8 mouse cellular contexts compared by ENCODE assay signal in the genomic region with DNA sequence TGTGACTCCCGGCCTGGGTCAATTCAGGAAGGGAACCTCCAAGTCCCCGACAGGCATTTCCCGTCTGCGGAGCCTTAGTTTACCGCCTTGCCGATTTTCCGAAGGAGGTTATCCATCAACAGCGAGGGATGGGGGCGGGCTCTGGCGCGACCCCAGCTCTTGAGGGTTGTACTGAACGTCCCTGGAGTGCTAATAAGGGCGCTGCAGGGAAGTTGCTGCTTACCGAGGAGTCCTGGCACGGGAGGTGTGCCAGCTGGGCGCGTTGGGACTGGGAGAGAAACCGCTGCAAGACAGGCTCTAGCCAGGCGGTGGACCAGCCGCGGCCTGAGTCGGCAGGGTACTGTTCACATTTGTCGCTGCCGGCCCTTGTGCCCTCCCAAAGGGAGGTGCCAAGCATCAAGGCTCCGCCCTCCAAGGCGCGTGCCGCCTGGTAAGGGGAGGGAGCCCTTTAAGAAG. TPM values are rescaled to one million over a fixed set of nuclear protein-coding genes. Genes with fewer than 3 reads are reported as not detected.
DNase-seq lines count a peak whose midpoint lies in the region; ATAC-seq and TF ChIP-seq lines count a peak whose summit lies in the region.

No protein-coding gene starts in this region.

- H3K9ac ChIP-seq in ES-E14 (ENCODE audit: insufficient read depth, low read depth, low read length, poor library complexity, severe bottlenecking) = peak overlapping the region; percentile 86
- peak overlapping the region; percentile 76 for H3K9ac ChIP-seq in forebrain, embryonic 13.5 days
- peak overlapping the region; percentile 68 for H3K9ac ChIP-seq in neural tube, embryonic 15.5 days (replicated peaks)

- TF ChIP-seq CTCF in lung, adult 2 months (IDR thresholded peaks at IDR 0.05; ENCODE audit: insufficient read depth, low read length) = no peak

- H3K36me3 ChIP-seq in ES-E14 (ENCODE audit: control insufficient read depth, insufficient read depth, low read length, poor library complexity, severe bottlenecking) = peaks cover 3% of the 10 kb centered on the region; the same call in 1 of the 2 replicates
- H3K36me3 ChIP-seq in forebrain, embryonic 13.5 days (ENCODE audit: poor library complexity, severe bottlenecking) = peaks cover 50% of the 10 kb centered on the region
- H3K36me3 ChIP-seq in neural tube, embryonic 15.5 days = peaks cover 40% of the 10 kb centered on the region

- H3K4me3 ChIP-seq in ES-E14 (ENCODE audit: insufficient read depth in 1 of 2, low read depth in 1 of 2, low read length in 2 of 2, poor library complexity in 1 of 2, severe bottlenecking in 1 of 2) = peak overlapping the region; percentile 73 to 91
- H3K4me3 ChIP-seq in forebrain, embryonic 13.5 days = peak overlapping the region; percentile 69
- peak overlapping the region; percentile 84 for H3K4me3 ChIP-seq in lung, adult 2 months (replicated peaks; ENCODE audit: extremely low read depth, low read depth, low read length)
- H3K4me3 ChIP-seq in neural tube, embryonic 15.5 days (replicated peaks) = peak overlapping the region; percentile 83

- H3K27ac ChIP-seq in ES-E14 (ENCODE audit: insufficient read depth, low read depth, low read length, poor library complexity, severe bottlenecking) = no peak overlapping the region; the same call in 1 of the 2 replicates
- H3K27ac ChIP-seq in forebrain, embryonic 13.5 days = peak overlapping the region; percentile 91
- H3K27ac ChIP-seq in neural tube, embryonic 15.5 days (replicated peaks) = peak overlapping the region; percentile 86

- in situ Hi-C loops in ES-E14 (cut with MboI; ENCODE audit: low sequenced_read_pairs in 2 of 2, unreplicated experiment in 2 of 2) = no loop called here

- under 1% methylated on average over 28 of the region's 28 CpGs for WGBS in forebrain, embryonic 13.5 days
- WGBS in lung, adult 2 months = under 1% methylated on average over 28 of the region's 28 CpGs
- WGBS in neural tube, embryonic 15.5 days = 0% methylated on average over 28 of the region's 28 CpGs

- ATAC-seq in cerebellum, adult (ENCODE audit: insufficient number of reproducible peaks, low FRiP score, low TSS enrichment) = peak; percentile 79
- peak; percentile 91 for ATAC-seq in forebrain, embryonic 13.5 days
- ATAC-seq in neural tube, embryonic 15.5 days (ENCODE audit: low FRiP score) = peak; percentile 87

- peaks cover 0 to 12% of the 10 kb centered on the region in 2 experiments; a peak in 1 of 4 replicates for H3K4me1 ChIP-seq in ES-E14 (ENCODE audit: control insufficient read depth in 2 of 2, insufficient read depth in 2 of 2, low read length in 2 of 2, poor library complexity in 1 of 2)
- H3K4me1 ChIP-seq in forebrain, embryonic 13.5 days = peaks cover 17% of the 10 kb centered on the region
- H3K4me1 ChIP-seq in lung, adult 2 months (ENCODE audit: control insufficient read depth, insufficient read depth, low read length) = peaks cover 3% of the 10 kb centered on the region; the same call in 1 of the 2 replicates
- H3K4me1 ChIP-seq in neural tube, embryonic 15.5 days = peaks cover 21% of the 10 kb centered on the region

- intact Hi-C loops in heart, postnatal 14 days (cut with DNase I) = no loop called here

- H3K9me3 ChIP-seq in ES-E14 (ENCODE audit: control insufficient read depth, insufficient read depth, low read depth, low read length) = no peaks in the 10 kb centered on the region
- no peaks in the 10 kb centered on the region for H3K9me3 ChIP-seq in forebrain, embryonic 13.5 days (replicated peaks)
- no peaks in the 10 kb centered on the region for H3K9me3 ChIP-seq in neural tube, embryonic 15.5 days (replicated peaks)

- DNase-seq in ES-E14 (ENCODE audit: low read depth, low spot score) = peak; percentile 86
- peak; percentile 85 to 89 for DNase-seq in heart, postnatal 14 days
- peak; percentile 81 to 85 for DNase-seq in layer of hippocampus, adult 18-20 months (ENCODE audit: low spot score in 2 of 2)
- DNase-seq in lung, adult 2 months = peak; percentile 88
- DNase-seq in testis, postnatal 10 days (ENCODE audit: low spot score) = peak; percentile 88

- H3K27me3 ChIP-seq in forebrain, embryonic 13.5 days = no peaks in the 10 kb centered on the region
- H3K27me3 ChIP-seq in neural tube, embryonic 15.5 days (replicated peaks) = 0 out of 2 replicates have a peak, but pooled peaks cover 4% of the 10 kb centered on the region

- peak; percentile 83; the same call in 1 of the 2 replicates for TF ChIP-seq POLR2A in lung, adult 2 months (IDR thresholded peaks at IDR 0.05; ENCODE audit: borderline replicate concordance, extremely low read depth, low read depth, low read length)

- peak overlapping the region; percentile 88 for H3K4me2 ChIP-seq in forebrain, embryonic 13.5 days
- H3K4me2 ChIP-seq in neural tube, embryonic 15.5 days = peak overlapping the region; percentile 78

TF ChIP-seq in ES-E14, 5 proteins besides CTCF, POLR2A, EP300 and RAD21:
- TF ChIP-seq CHD2 (IDR thresholded peaks at IDR 0.05; ENCODE audit: low read depth, low read length) = no peak
- no peak for TF ChIP-seq MAFK (IDR thresholded peaks at IDR 0.05; ENCODE audit: insufficient read depth, low read depth, low read length)
- TF ChIP-seq ZC3H11A (IDR thresholded peaks at IDR 0.05; ENCODE audit: borderline replicate concordance, low read depth, low read length) = no peak
- TF ChIP-seq HCFC1 (IDR thresholded peaks at IDR 0.05; ENCODE audit: borderline replicate concordance, insufficient read depth, low read length) = no peak
- TF ChIP-seq ZNF384 (IDR thresholded peaks at IDR 0.05; ENCODE audit: low read depth, low read length) = no peak

RNA-seq across cellular contexts. Expression of a gene that starts 1.2 kb away (rescaled TPM):
- 15.1 and 19.8 TPM in 2 replicates for total RNA-seq in ES-E14 (2012; rRNA removed)
- polyA plus RNA-seq in forebrain, embryonic 13.5 days (2015; fragmentation: Nextera tagmentation; extraction: Ambion mirVana) = 8.1 and 8.5 TPM in 2 replicates
- 10 to 100 TPM; 27.0 TPM for total RNA-seq in heart, postnatal 14 days (2021)
- total RNA-seq in layer of hippocampus, adult 18-20 months (2021) = 10 to 100 TPM; 13.8 to 16.1 TPM
- polyA plus RNA-seq in lung, adult 2 months (2012; rRNA removed) = 12.6 and 17.0 TPM in 2 replicates
- 16.8 and 18.6 TPM in 2 replicates for polyA plus RNA-seq in neural tube, embryonic 15.5 days (2015; fragmentation: Nextera tagmentation; extraction: Ambion mirVana)

RNA-seq across cellular contexts. Expression of a gene that starts 28.1 kb away (rescaled TPM):
- 4.3 and 14.6 TPM in 2 replicates for total RNA-seq in ES-E14 (2012; rRNA removed)
- polyA plus RNA-seq in forebrain, embryonic 13.5 days (2015; fragmentation: Nextera tagmentation; extraction: Ambion mirVana) = 13.3 and 14.4 TPM in 2 replicates
- total RNA-seq in heart, postnatal 14 days (2021) = under 1 TPM; 0.12 TPM
- 10 to 100 TPM; 54.6 to 58.6 TPM for total RNA-seq in layer of hippocampus, adult 18-20 months (2021)
- polyA plus RNA-seq in lung, adult 2 months (2012; rRNA removed) = 0.71 and 0.73 TPM in 2 replicates
- polyA plus RNA-seq in neural tube, embryonic 15.5 days (2015; fragmentation: Nextera tagmentation; extraction: Ambion mirVana) = 8.2 and 10.8 TPM in 2 replicates

RNA-seq across cellular contexts. Expression of a gene that starts 46.1 kb away (rescaled TPM):
- 17.4 and 20.2 TPM in 2 replicates for total RNA-seq in ES-E14 (2012; rRNA removed)
- polyA plus RNA-seq in forebrain, embryonic 13.5 days (2015; fragmentation: Nextera tagmentation; extraction: Ambion mirVana) = 15.2 and 17.6 TPM in 2 replicates
- 10 to 100 TPM in 1 of 2 experiments, 1 to 10 TPM in 1; 9.9 to 11.4 TPM for total RNA-seq in heart, postnatal 14 days (2021)
- total RNA-seq in layer of hippocampus, adult 18-20 months (2021) = 10 to 100 TPM; 75.6 to 78.8 TPM
- 34.1 and 42.9 TPM in 2 replicates for polyA plus RNA-seq in lung, adult 2 months (2012; rRNA removed)
- 33.3 and 40.0 TPM in 2 replicates for polyA plus RNA-seq in neural tube, embryonic 15.5 days (2015; fragmentation: Nextera tagmentation; extraction: Ambion mirVana)
